Mouse (Mus musculus): Measurements from ENCODE around the gene Ptprn.

- no peak for TF ChIP-seq MAX (IDR thresholded peaks at IDR 0.05; ENCODE audit: low read depth)
- TF ChIP-seq USF1 (IDR thresholded peaks at IDR 0.05; ENCODE audit: low read depth): no peak
- TF ChIP-seq CEBPB (IDR thresholded peaks at IDR 0.05; ENCODE audit: insufficient read depth, poor library complexity, severe bottlenecking): no peak
Observed at GRCm38 (mm10) chr1:75213096-75213495, 51.2 kb downstream of the Ptprn start.
